Mouse (Mus musculus): ENCODE measurements around the gene Wwox.

DNA sequence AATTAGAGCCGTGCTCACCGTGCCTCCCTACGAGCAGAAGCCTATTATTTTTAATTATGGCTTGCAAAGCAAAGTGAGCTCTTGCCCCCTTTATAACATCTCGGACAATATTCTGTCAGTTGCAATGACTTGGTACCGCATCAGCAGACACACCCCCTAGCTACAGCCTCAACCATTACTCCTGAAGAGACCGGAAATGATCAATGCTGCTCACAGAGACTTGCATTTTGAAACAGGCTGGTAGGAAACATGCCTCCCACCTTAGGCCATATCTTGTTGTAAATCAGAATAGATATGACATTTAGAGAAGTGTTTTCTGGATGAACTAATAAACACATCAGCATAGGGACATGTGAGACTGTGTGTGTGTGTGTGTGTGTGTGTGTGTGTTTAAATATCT is 911.3 kb downstream of the Wwox start:
- no peak for TF ChIP-seq CTCF (IDR thresholded peaks at IDR 0.05; ENCODE audit: extremely low read depth, insufficient read depth, low read length)
- TF ChIP-seq POLR2A (IDR thresholded peaks at IDR 0.05; ENCODE audit: extremely low read depth, insufficient read depth, low read length): no peak
